Mouse (Mus musculus): ENCODE data around the gene Spag9.

GRCm38 (mm10) chr11:94032084-94032483 is 36.2 kb downstream of the Spag9 start:
- TF ChIP-seq CTCF (conservative IDR thresholded peaks at IDR 0.05; ENCODE audit: insufficient read depth, insufficient read length, low read depth, low read length) (no peak), POLR2A (IDR thresholded peaks at IDR 0.05; ENCODE audit: low read depth, low read length) (no peak)

All from kidney, adult 2 months (tissue).